Mouse (Mus musculus) olfactory bulb, adult 2 months (tissue): ENCODE measurements around the gene Bach2. TPM values are rescaled to one million over a fixed set of nuclear protein-coding genes. Genes with fewer than 3 reads are reported as not detected.
A peak's percentile ranks its signal among the peaks of the same experiment; 100 is the strongest.

ENCODE experiments used
- H3K27ac ChIP-seq: fragments of 200-500 bp; 2 replicates; pipeline ENCODE4 v1.5.1; 2012; ENCODE audit warnings: low read depth, low read length; ENCODE audit not compliant: insufficient read depth
- H3K4me1 ChIP-seq: fragments of 200-500 bp; 2 replicates; pipeline ENCODE4 v1.6.1; 2012; ENCODE audit warnings: low read length; ENCODE audit not compliant: control insufficient read depth, insufficient read depth
- H3K4me3 ChIP-seq: fragments of 200-500 bp; 2 replicates; pipeline ENCODE4 v1.5.1; 2012; ENCODE audit warnings: mild to moderate bottlenecking, low read depth, low read length, moderate library complexity; ENCODE audit not compliant: insufficient read depth
- CTCF ChIP-seq: fragments of 200-500 bp; IDR thresholded peaks from 2 replicates; pipeline ENCODE4 v1.5.1; 2012; ENCODE audit warnings: low read depth, mild to moderate bottlenecking, low read length, moderate library complexity; ENCODE audit not compliant: insufficient read depth
- POLR2A ChIP-seq: fragments of 200-500 bp; IDR thresholded peaks from 2 replicates; pipeline ENCODE4 v1.6.1; 2012; ENCODE audit warnings: mild to moderate bottlenecking, low read depth, low read length, moderate library complexity; ENCODE audit not compliant: insufficient read depth
- WGBS: fragments of 180-500 bp; shearing (Covaris S2); methylation state at CpG from one replicate; pipeline ENCODE4 v1.1.7; 2018; 5-methylcytosine and 5-hydroxymethylcytosine counted together
- polyA plus RNA-seq: library from polyadenylated mRNA; stranded (reverse); fragments of >200 nt; gene quantifications from 2 replicates; pipeline ENCODE4 v1.2.4, GENCODE M21; 2012; ENCODE audit warnings: low replicate concordance; ENCODE audit not compliant: missing spikeins, insufficient read depth, insufficient read length

Bach2 gene
- polyA plus RNA-seq, 1 experiment, result not detected

DNA sequence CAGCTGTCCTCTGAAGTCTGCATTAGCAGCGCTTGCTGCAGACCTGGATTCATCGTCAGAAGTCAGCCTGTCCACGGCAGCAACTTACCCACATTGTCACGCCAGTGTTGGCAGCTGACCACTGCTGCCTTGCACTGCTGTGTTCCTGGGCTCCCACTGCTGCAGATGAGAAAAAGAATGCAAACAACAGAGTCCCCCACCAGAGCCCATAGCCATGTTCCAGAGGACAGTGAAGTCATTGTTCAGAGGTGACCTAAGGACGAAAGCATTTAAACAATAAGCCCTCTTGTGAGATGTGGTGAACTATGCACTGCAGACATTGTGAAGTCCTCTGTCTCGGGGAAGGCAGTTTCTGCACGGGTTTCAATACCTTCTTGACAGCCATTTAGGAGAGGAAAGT, 192.4 kb downstream of the Bach2 start:
- Histone ChIP-seq H3K4me1 (peaks cover 22% of the 10 kb centered on the region), H3K4me3 (peak overlapping the region; percentile 1; the same call in 1 of the 2 replicates), H3K27ac (peak overlapping the region; percentile 29)
- TF ChIP-seq POLR2A (no peak), CTCF (no peak)
- 55% methylated on average over 7 of the region's 7 CpGs for WGBS

DNA sequence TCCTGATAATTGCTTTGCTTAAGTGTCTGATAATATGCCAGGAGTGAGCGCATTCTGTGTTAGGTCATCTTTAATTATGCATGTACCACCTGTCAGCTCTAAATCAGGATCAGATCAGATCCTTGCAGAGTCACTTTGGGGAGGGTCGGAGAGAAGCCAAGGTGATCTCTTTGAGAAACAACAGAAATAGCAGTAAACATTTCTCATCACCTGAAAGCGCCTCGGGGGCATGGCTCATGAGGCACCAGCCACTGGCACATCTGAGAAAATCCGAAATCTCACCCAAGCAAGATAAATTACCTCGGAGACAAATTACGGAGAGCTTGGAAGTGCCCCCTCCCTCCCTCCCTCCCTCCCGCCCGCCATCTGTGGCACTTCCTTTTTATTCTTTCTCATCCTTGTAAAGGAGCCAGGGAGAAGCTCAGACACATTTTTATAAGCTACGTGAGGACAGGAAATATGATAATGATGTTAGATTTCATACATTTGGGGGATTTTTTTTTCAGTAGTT, 193.7 kb downstream of the Bach2 start:
- no peak overlapping the region for H3K4me3 ChIP-seq
- peaks cover 22% of the 10 kb centered on the region for H3K4me1 ChIP-seq
- TF ChIP-seq POLR2A, result no peak
- TF ChIP-seq CTCF, result no peak
- WGBS, result 36% methylated on average over 10 of the region's 10 CpGs
- H3K27ac ChIP-seq, result no peak overlapping the region

DNA sequence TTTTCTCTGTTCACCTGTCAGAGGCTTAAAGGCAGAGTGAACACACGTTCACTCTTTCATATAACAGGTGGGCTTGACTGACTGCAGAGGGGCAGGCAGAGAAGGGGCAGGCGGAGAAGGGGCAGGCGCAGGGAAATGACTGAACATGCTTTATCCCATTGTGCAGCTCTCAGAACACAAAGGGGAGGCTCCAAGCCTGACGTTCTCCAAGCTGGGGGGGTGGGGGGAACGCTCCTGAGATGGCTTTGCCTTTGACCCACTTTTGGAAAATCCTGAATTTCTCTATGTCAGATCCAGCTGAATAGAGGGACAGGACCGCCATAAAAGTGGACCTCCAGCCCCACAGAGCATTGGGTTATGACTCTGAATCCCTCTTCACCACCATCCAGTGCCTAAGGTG, 194.3 kb downstream of the Bach2 start:
- no peak overlapping the region for H3K27ac ChIP-seq
- 51% methylated on average over 6 of the region's 6 CpGs for WGBS
- peaks cover 22% of the 10 kb centered on the region for H3K4me1 ChIP-seq
- no peak overlapping the region for H3K4me3 ChIP-seq
- TF ChIP-seq CTCF, result no peak
- no peak for TF ChIP-seq POLR2A

DNA sequence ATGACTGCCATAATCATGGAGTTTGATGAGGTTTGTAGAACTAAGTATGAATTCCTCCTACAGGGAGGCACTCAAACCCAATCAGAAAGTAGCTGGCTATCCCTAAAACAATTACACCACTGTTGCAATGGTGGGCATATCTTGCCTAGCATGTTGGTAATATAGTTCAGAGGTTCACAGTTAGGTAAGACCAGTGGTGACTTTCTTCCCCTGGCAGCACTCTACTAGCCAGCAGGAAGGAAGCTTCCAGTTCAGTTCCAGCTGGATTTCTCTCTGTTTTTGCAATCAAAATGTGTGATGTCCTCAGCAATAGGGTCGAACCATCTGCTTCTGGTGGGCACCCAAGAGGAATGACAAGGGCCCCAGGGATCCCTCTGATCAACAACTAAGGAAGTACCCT, 196.0 kb downstream of the Bach2 start:
- Histone ChIP-seq H3K4me1 (peaks cover 21% of the 10 kb centered on the region), H3K27ac (no peak overlapping the region), H3K4me3 (no peak overlapping the region)
- TF ChIP-seq CTCF (no peak), POLR2A (no peak)
- WGBS, result 85% methylated on average over 1 of the region's 1 CpGs

DNA sequence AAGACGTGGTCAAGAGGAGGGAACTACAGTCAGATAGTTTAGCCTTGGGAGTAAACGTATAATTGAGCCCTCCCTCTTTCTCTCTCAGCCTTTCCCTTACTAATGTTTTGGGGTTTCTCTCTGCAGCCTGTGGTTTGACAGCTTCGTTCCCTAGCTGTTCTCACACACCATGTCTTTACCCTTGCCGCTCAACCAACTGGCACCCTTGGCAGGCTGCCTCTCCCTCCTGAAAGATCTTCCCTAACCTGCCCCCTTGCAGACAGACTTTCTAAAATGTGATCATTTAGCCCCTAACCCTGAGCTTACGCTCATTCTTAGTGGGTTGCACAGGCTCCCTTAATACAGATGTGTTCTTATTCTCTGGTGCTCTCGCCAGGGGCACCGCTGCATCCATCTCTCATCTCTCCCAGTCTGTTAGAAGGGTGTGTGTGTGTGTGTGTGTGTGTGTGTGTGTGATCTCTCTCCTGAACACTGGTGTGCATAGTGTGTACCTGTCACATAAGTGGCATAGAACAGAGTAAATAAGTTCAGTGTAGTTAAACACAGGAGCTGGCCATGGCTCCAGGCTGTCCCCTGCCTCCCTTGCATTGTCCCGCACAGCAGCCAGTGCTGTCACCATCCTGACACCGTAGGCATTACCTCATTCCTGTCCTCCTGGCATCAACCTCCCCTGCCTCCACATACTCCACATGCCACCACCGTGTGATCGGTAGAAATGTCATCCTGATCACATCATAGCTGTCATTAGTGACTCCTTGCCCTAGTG, 201.6 kb downstream of the Bach2 start:
- WGBS, result 85% methylated on average over 11 of the region's 11 CpGs
- Histone ChIP-seq H3K4me1 (peaks cover 9% of the 10 kb centered on the region), H3K27ac (no peak overlapping the region), H3K4me3 (no peak overlapping the region)
- no peak for TF ChIP-seq POLR2A
- TF ChIP-seq CTCF, result no peak

DNA sequence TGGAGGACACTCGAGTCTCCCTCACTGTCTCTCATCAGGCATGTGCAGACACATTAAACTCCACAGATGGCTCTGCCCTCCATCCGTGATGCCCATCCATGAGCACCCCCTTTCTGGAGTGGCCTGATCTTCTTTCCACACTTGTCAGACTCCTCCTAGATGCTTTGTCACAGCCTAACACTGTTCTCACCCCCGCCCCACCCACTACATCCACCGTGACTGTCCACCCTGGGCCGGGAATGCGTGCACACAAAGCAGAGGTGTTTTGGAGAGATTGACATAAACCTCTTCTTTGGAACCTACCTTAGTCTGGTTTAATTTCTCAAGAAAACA, 202.1 kb downstream of the Bach2 start:
- peaks cover 7% of the 10 kb centered on the region for H3K4me1 ChIP-seq
- WGBS, result 93% methylated on average over 6 of the region's 6 CpGs
- H3K27ac ChIP-seq, result no peak overlapping the region
- H3K4me3 ChIP-seq, result no peak overlapping the region
- no peak for TF ChIP-seq POLR2A
- no peak for TF ChIP-seq CTCF

DNA sequence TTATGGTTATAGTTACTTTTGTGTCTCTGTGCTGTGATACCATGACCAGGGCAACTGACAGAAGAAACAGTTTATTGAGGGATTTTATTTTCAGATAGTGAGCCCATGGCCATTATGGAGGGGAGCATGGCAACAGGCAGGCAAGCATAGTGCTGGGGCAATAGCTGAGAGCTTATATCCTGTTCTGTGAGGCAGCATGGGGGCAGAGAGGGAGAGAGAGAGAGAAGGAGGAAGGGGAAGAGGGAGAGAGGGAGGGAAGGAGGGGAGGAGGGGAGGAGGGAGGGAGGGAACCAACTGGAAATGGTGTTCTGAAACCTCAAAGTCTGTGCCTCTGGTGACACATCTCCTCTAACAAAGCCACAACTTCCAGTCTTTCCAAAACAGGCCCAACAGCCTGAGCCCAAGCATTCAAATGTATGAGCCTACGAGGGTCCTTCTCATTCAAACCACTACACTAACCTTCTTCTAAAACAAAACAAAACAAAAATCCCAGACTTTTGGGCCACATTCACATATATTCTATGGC, 206.1 kb downstream of the Bach2 start:
- Histone ChIP-seq H3K4me3 (no peak overlapping the region), H3K4me1 (0 out of 2 replicates have a peak, but pooled peaks cover 3% of the 10 kb centered on the region), H3K27ac (no peak overlapping the region)
- WGBS, result 91% methylated on average over 1 of the region's 1 CpGs
- no peak for TF ChIP-seq POLR2A
- TF ChIP-seq CTCF, result no peak

DNA sequence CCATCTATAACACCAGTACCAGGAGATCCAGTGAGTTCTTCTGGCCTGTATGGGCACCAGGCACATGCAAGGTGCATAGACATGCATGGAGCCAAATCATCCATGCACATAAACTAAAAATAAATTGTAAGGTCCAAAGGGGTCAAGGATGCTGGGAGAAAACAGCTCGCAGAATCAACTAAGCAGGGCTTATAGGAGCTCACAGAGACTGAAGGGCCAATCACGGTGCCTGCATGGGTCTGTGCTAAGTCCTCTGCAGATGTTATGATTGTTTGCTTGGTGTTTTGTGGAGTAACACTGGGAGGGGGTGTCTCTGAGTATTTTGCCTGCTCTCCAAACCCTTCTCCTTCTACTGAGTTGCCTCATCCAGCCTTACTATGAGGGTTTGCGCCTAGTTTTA, 209.2 kb downstream of the Bach2 start:
- TF ChIP-seq POLR2A (no peak), CTCF (no peak)
- 99% methylated on average over 3 of the region's 3 CpGs for WGBS
- Histone ChIP-seq H3K4me1 (no peaks in the 10 kb centered on the region), H3K4me3 (no peak overlapping the region), H3K27ac (no peak overlapping the region)

DNA sequence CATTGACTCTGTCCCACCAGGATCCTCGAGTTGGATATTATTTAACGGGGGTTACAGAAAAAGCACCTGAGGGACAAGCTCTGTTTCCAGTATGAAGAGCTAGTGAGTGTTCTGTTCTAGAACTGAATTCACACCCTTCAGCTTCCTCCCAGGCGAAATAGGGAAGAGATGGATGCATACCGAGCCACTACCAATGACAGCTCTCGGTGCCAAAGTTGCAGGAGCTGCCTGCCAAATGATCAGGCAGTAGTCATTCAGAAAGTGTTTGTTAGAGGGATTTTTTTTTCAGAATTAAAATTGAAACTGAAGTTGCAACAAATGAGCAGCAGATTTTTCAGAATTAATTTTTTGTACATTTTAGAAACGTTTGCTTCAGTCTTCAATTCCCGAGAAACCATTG, 223.4 kb downstream of the Bach2 start:
- Histone ChIP-seq H3K27ac (no peak overlapping the region), H3K4me3 (no peak overlapping the region), H3K4me1 (peaks cover 7% of the 10 kb centered on the region)
- TF ChIP-seq CTCF (no peak), POLR2A (no peak)
- WGBS, result 70% methylated on average over 7 of the region's 7 CpGs

DNA sequence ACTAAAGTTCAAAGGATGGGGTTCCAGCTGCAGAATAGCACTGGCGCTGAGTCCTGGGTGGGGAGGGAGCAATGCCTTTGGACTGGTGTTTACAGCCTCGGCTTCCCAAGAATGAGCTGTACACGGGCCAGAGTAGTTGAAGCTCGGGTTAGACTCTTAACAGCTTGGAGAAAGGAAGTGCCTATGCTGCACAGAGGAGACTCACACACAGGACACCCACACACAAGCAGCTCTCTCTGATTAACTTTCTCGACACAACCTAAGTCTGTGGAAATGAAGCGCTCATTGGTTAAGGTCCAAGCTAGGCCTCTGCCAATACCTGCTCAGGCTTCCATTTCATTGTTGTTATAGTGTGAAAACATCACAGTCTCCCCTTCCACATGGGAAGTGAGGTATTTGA, 224.5 kb downstream of the Bach2 start:
- H3K27ac ChIP-seq, result no peak overlapping the region
- H3K4me1 ChIP-seq, result peaks cover 7% of the 10 kb centered on the region
- H3K4me3 ChIP-seq, result no peak overlapping the region
- TF ChIP-seq CTCF, result no peak
- no peak for TF ChIP-seq POLR2A
- WGBS, result 72% methylated on average over 6 of the region's 6 CpGs
